Mouse (Mus musculus) stomach, postnatal 0 days (tissue): Measurements from ENCODE around the gene Tekt5.

Source experiments
- CTCF ChIP-seq: IDR thresholded peaks from 2 replicates; pipeline ENCODE4 v1.5.1; 2016; ENCODE audit warnings: antibody characterized with exemption, low read depth, mild to moderate bottlenecking, moderate library complexity
- EP300 ChIP-seq: optimal IDR thresholded peaks from 2 replicates; pipeline ENCODE3; 2016; ENCODE audit warnings: antibody characterized with exemption

GRCm38 (mm10) chr16:10417723-10418259, 22.5 kb upstream of the Tekt5 start:
- TF ChIP-seq CTCF (no peak), EP300 (no peak)
